Mouse (Mus musculus): ENCODE data around the gene Pcnx2.
A peak's percentile ranks its signal among the peaks of the same experiment; 100 is the strongest.

Pcnx2 gene

GRCm38 (mm10) chr8:125897868-125898788 lies at the start of gene Pcnx2:
TSS of gene Pcnx2 (minus strand) at chr8:125898317.
- no peak for DNase-seq

GRCm38 (mm10) chr8:125944511-125944910 lies 46.4 kb upstream of the Pcnx2 start:
- DNase-seq = no peak

DNA sequence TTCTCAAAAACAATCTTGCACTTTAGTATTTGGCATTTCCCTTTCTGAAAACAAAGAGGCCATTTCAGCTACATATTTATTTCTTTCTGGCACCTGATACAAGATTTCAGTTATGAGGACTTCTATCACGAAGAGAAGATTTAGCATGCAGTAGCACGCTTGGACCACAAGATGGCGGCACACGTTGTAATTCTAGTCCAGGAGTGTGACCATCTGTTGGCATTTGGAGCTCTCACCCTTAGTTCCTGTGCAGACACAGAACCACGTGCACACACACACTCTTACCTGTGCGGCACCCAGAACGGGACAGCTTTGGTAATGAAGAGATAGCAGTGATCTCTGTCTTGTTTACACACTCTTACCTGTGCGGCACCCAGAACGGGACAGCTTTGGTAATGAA lies 37.5 kb upstream of the Pcnx2 start:
- peak; percentile 23 for DNase-seq

DNA sequence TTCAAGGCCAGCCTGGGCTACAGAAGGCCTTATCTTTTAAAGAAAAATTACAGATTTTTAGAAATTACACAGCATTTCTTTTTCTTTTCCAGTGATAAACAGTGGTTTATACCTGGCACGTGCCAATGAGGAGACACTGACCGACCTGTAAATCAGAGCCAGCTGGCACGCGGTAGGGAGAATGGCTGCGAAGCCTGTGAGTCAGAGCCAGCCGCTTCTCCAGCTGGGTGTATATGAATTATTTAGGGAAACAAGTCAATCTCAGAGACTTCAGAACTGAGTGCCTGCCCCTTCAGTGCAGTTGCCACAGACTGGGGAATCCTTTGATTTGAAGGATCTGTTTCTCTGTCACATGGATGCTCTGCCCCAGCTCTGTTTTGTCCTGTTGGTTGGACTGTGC lies 33.7 kb upstream of the Pcnx2 start:
- no peak for DNase-seq

- DNase-seq = no peak
Observed at GRCm38 (mm10) chr8:125930276-125931046, 32.3 kb upstream of the Pcnx2 start.

DNA sequence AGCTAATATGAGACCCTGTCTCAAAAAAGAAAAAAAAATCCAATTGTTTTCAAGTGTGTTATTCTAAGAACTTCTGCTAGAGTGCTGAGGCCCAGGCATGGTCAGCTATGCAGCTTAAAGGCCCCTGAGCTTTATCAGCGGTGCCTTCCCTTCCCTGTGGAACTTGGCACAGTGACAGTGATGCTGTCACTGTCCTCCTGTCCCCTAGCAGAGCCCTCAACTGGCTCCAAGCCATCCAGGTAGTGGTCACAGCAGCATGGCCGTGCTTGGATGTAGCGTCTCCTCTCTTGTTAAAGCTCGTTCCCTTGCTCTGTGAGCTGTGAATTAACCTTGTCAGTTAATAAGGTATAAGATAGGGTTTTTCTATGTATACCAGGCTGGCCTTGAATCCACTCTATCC lies 28.5 kb upstream of the Pcnx2 start:
- no peak for DNase-seq

- no peak for DNase-seq
Observed at GRCm38 (mm10) chr8:125922333-125922732, 24.2 kb upstream of the Pcnx2 start.

- DNase-seq = no peak
Observed at GRCm38 (mm10) chr8:125920761-125921160, 22.6 kb upstream of the Pcnx2 start.

GRCm38 (mm10) chr8:125920281-125920680 lies 22.2 kb upstream of the Pcnx2 start:
- no peak for DNase-seq

- DNase-seq = no peak
Observed at GRCm38 (mm10) chr8:125919560-125919959, 21.4 kb upstream of the Pcnx2 start.

DNA sequence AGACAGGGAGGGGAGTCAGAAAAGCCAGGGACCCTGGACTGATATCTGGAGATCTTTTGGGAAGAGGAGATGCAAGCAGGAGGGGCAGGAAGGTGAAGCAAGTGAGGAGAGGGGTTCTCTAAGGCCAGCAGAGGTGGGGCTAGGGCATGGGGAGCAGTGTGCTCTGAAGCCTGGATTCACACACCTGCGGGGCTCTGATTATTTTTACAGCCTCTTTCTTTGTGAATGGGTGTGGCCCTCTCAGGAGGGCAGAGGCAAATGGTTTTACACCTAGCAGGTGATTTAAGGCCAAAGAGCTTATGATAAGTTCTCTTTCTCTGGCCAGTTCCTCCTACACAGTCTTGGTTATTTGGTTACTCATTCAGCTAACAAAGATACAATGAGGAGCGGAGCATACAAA lies 20.6 kb upstream of the Pcnx2 start:
- no peak for DNase-seq

DNA sequence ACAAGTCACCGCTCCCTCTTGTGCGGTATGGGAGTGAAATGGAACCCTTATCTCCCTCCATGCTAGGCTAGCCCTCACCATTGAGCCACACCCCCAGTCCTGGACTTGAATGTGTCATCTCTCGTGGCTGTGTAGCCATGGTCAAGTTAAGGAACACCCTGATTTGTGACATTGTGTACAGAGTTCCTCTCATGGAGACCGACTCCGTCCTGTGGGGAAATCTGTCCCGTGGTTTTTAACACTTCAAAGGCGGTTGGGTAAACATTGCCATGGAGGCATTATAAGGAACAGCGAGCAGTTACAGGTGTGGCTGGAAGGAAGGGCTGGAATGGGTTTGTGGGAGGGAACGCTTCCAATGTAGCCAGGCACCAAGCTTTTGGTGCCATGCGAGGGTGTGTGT lies 18.9 kb upstream of the Pcnx2 start:
- DNase-seq = no peak

- DNase-seq = no peak
Observed at GRCm38 (mm10) chr8:125914386-125914785, 16.3 kb upstream of the Pcnx2 start.

- no peak for DNase-seq
Observed at GRCm38 (mm10) chr8:125913206-125913605, 15.1 kb upstream of the Pcnx2 start.

DNA sequence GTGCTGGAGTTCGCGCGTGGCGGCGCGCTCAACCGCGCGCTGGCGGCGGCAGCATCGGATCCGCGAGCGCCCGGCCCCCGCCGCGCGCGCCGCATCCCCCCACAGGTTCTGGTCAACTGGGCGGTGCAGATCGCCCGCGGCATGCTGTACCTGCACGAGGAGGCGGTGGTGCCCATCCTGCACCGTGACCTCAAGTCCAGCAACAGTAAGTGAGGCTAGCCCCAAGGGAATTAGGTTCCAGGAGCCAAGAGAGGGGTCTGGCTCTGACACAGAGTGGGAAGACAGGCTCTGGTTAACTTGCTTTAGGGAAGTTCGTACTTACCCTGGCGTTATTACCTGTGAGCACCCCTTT lies 13.1 kb upstream of the Pcnx2 start:
- no peak for DNase-seq

DNA sequence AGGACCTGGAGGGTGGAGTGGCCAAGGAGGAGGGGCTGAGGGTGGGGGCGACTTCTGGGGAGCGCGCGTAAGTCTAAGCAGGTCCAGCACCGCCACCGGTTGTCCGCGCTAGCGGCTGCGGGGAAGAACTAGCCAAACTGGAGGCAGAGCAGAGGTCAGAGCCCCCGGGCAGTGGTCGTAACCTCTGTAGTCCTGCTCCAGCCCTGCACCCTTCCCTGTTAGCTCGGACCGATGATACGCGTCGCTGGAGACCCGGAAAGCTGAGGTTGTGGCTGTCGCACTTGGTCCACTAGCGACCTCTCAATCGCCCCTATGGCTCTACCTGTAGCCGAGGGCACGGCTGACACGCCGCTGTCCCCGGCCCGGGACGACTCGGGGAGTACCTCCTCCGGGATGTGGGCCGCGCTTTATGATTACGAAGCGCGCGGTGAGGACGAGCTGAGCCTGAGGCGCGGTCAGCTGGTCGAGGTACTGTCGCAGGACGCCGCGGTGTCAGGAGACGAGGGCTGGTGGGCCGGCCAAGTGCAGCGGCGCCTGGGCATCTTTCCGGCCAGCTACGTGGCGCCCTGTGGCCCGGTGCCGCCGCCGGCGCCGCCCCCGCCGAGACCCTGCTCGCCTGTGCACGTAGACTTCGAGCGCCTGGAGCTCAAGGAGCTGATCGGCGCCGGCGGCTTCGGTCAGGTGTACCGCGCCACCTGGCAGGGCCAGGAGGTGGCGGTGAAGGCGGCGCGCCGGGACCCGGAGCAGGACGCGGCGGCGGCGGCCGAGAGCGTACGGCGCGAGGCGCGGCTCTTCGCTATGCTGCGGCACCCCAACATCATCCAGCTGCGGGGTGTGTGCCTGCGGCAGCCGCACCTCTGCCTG lies 12.5 kb upstream of the Pcnx2 start, which contains the start of gene Map3k21:
Gene Map3k21 (plus strand): TSS at position 86 of the 864 bp plus-strand sequence.
- DNase-seq = no peak

GRCm38 (mm10) chr8:125909661-125910364 lies 11.7 kb upstream of the Pcnx2 start:
- no peak for DNase-seq

DNA sequence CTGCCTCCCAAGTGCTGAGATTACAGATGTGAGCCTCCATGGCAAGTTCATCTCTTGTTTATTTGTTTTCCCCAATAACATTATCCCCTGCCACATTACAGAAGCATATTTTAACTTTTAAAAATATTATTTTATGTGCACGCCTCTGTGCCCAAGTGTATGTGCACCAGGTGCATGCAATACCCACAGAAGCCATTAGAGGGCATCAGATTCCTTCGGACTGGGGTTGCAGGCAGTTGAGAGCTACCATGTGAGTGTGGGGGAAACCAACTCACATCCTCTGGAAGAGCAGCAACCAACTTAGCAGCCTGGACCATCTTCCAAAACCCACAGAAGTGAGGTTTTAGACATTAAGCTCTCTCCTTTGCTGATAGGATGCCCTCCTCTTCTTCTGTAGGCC lies 9.2 kb upstream of the Pcnx2 start:
- no peak for DNase-seq

GRCm38 (mm10) chr8:125905341-125905740 lies 7.2 kb upstream of the Pcnx2 start:
- no peak for DNase-seq

DNA sequence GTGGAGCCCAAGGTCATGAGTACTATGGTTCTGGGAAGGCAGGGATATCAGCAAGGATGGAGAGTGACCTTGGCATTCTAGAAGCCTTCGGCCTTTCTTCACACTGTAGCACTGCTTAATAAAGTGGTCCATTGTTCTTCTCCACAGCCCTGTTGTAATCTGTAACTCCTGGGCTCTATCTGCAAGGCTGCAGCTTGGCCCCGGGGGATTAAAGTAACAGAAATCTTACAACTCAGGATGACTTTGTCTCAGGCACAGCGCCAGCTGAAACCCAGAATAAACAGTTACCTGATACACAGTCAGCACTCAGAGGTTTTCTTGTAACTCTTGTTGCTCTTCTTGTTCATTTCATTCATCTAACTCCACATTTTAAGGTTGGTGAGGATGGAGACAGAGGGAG lies 4.4 kb upstream of the Pcnx2 start:
- DNase-seq = no peak

DNA sequence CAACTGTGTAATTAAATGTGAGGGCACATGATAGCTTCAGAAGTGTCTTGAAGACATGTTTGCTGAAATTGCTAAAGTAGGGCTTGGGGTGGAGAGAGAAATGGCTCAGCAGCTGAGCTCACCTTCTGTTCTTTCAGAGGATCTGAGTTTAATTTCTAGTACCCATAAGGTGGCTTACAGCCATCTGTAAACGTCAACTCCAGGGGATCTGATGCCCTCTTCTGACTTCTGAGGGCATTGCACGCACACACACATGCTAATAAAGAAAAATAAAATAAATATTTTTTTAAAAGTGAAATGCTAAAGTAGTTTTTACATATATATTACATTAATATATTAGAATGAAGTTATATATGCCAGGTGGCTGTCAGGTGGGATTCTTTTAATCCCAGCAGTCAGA lies 3.0 kb upstream of the Pcnx2 start:
- no peak for DNase-seq

DNA sequence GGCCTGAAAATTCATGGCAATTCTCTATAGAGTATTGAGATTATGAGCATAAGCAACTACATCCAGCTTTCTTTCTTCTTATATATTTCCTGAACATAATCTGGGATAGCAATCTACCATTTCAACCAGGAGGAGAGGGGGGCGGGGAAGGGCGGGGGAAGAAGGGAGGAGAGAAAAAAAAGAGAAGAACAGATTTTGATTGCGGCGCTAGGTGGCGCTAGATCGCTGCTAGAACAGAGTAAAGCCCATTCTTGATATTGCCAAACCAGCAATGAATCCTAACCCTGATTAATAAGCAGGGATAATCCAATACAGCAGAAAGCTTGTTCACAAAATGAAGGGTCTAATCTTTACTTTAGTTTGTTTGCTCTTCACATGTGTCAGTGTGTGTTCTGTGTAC lies 782 bp upstream of the Pcnx2 start:
- DNase-seq = peak; percentile 13

All from thymus, postnatal 25 days (tissue).